Mouse (Mus musculus): ENCODE data around the gene Snap23.
"Not testable (repeated sequence)": the region's sequence is repeated elsewhere in the genome, so short reads cannot be mapped to it uniquely, and the experiment has no call there.

Snap23 gene

DNA sequence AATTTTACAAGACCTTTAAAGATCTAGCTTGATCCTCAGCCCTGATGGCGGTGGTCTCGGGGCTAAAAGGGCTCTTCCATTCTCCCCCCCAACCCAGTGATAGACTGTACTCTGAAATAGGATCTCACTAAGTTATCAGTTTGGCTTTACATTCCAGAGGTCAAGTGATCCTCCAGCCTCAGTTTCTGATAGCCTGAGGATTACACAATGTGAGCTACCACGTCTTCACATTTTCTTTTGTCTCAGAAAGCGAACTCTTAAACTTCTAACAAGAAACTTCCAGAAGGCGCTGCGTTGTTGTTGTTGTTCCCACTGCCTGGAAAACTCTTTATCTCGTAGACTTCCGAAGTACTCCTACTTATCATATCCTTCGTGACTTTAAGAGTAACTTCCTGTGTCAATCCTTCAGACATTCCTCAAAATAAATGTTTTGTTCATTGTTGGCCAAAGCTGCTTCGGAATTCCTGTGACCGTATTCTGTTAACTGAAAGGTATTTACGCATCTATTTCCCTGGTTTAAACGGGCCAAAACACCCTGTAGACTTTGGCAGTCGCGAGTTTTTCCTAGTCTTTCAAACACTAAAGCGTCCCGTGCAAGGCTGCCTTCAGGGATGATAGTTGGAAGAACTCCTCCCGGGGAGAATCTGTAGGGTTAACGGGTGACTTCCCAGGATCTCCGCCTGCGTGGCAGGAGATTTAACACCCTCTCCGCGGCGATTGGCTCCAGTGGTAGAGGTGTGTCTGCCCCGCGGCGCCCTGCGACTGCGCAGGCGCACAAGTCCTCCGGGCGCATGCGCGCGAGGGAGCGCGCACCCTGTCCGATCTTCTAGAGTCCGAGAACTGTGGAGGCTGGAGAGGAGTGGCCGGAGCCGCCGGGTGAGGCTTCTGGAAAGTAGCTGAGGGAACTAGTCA lies at the start of gene Snap23:
Snap23 (plus strand) TSS at position 786 of the 912 bp plus-strand sequence.
- DNase-seq (ENCODE audit: inconsistent ontology term): peak; percentile 99

DNA sequence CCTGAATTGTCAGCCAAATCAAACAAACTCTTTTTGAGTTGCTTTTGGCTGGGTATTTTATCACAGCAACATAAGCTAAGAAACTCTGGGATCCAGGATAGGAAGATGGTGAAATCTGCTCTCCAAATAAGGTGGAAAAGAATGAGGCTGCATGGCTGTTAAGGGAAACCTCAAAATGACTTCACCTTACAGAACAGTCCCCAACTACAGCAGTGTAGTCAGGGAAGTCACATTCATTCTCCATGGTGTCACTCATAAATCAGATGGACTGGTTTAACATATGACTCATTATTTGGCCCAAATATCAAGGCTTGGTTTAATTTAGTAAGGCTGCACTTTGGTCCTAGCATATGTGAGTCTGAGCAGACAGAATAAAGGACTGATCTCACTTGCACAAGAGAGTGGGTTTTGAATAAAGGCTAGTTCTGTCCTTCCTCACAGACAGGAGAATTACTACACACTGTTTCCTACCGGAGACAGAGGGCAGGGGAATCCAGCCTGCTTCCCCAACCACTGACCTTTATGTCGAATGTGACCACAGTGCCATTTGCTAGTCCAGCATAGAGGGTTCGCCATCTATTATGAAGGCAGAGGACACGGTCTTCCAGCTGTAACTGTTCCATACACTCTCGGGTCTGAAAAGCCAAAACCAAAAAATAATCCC lies 48.8 kb upstream of the Snap23 start:
- peak; percentile 43 for DNase-seq (ENCODE audit: inconsistent ontology term)

GRCm38 (mm10) chr2:120526771-120527170 lies 40.7 kb upstream of the Snap23 start:
- no peak for DNase-seq (ENCODE audit: inconsistent ontology term)

- no peak for DNase-seq (ENCODE audit: inconsistent ontology term)
Observed at GRCm38 (mm10) chr2:120529531-120529930, 37.9 kb upstream of the Snap23 start.

DNA sequence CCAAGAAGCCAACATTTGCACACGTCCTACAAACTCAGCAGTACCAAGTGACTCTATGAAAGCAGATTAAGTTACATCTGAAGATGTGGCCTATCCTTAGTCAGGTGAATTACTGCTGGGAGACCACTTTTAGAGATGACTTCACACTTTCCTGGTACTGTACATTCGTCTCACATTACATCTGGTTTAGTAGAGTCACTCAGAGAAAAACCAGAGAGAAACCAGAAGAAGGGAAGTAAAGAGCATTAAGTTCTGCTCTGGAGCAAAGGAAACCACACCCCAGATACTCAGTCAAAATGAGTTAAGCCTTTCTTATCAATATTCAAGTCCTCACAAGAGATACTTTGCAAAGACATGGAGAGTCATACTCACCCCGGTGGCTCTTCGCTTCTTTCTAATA lies 36.2 kb upstream of the Snap23 start:
- DNase-seq (ENCODE audit: inconsistent ontology term): no peak

GRCm38 (mm10) chr2:120539333-120539732 lies 28.1 kb upstream of the Snap23 start:
- no peak for DNase-seq (ENCODE audit: inconsistent ontology term)

- DNase-seq (ENCODE audit: inconsistent ontology term): peak; percentile 89
Observed at GRCm38 (mm10) chr2:120539778-120540208, 27.7 kb upstream of the Snap23 start.

DNA sequence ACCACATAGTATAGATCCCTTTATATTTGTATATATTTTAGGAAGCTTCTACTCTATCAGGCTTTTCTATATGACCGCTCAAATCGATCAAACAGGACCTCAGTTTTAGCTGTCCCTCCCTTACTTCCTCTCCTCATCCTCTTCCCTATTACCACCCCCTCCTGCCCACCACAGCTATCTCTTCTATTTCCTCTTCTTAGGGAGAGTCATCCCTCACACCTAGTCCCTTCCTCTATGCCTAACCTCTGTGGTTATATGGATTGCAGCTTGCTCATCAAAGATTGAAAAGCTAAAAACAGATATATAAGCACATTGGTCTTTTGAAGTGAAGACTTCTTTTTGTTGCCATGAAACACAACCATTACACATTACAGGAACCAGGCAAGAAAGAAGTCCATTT lies 22.7 kb upstream of the Snap23 start:
- DNase-seq (ENCODE audit: inconsistent ontology term): no peak

DNA sequence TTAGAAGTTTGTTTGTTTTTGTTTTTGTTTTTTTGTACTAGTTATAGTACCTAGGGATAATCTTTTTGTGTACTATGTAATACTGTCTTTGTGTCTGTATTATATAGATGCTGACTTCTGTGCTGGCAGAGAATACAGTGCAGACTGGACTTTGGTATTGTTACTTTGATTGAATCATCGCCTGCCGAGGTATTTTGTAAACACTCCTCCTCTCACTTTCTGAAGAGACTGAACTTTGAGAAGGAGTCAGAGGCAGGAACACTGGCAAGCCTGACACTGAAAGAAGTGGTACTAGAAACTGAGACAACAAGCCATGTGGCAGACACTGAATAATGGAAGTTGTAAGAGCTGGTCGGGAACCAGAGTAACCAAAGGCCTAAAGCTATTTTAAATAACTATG lies 10.6 kb upstream of the Snap23 start:
- DNase-seq (ENCODE audit: inconsistent ontology term): no peak

DNA sequence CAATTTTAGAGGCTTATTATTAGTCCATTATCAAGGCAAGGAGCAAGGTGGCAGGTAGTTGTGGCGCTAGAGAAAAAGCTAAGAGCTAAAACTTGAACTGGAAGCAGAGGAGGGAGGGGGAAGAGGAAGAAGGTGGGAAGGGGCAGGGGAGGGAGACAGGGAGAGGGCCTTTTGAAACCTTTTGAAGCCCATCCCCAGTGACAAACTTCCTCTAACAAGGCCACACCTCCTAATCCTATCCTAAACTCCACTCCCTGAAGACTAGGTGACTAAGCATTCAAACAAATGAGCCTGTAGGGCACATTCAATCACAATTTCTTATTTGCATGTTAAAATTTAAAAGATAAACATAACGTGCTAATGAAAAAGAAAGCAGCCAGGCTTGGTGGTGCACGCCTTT lies 8.7 kb upstream of the Snap23 start:
- no peak for DNase-seq (ENCODE audit: inconsistent ontology term)

DNA sequence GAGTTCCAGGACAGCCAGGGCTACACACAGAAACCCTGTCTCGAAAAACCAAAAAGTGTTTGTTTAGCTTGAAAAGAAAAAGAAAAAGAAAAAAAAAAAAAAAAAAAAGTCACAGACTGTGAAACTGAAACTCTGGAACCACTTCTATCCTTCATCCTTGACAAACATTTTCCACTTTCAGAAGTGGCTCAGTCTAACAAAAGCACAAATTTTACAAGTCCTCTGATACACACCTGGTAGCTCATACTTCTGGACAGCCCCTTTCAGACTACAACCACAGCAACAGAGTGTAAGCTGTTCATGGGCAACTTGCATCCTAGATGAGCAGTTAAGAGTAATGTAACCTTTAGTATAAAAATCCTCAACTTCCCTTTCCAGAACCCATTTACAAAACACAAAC lies 5.9 kb upstream of the Snap23 start:
- no peak for DNase-seq (ENCODE audit: inconsistent ontology term)

- no peak for DNase-seq (ENCODE audit: inconsistent ontology term)
Observed at GRCm38 (mm10) chr2:120562859-120563234, 4.6 kb upstream of the Snap23 start.

DNA sequence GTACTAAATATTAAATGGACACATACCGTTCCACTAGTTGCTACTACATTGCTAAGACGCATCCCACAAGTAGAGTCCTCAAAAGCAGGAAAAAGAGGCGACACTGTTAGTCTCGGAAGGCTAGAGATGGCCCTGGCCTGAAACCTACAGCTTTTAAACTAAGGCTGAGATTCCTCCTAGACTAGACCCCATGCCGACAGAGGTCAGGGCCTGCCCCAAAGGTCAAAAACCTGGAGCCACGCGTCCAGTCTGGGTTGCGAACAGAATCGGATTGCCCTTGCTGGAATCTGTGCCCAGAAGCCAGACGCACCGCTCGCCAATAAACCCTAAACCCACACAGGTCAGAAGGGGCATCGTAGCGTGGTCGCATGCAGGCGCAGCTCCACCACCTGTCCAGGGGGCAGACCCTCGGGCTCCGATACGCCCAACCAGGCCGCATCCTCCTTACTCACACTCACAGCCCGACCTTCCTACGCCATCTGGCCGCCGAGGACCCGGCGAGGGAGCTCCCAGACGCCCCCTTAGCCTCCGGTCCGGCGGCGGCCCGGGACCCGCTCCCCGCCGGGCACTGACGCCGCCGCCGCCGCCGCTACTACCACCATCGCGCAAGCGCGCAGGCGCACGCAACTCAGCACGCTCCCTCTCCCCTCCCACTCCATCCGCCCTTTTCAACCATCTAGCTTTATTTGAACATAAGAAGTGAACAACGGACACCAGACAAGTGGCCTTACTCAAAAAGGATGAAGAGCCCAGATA lies 4.1 kb upstream of the Snap23 start, which contains the start of gene Zfp106:
Zfp106 (minus strand) TSS at position 609 of the 756 bp plus-strand sequence.
- peak; percentile 92 for DNase-seq (ENCODE audit: inconsistent ontology term)

DNA sequence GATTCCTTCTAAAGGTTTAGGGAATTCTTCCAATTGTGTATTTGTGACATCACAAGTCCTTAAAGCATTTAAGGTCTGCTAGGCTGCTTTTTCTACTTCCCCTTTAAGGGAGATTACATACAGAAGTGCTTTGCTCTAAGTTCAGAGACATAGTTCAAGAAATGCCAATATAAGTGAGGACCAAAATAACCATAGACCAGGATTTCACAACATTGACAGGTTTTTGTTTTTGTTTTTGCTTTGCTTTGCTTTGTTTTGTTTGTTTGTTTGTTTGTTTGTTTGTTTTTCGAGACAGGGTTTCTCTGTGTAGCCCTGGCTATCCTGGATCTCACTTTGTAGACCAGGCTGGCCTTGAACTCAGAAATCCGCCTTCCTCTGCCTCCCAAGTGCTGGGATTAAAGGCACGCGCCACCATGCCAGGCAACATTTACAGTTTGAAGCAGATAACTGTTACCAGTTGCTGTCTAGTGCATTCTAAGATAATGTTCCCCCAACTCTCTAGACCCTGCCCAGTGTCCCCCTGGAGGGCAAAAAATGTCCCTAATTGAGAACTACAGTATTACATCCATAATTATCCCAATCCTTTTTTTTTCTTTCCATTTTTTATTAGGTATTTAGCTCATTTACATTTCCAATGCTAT lies 2.8 kb upstream of the Snap23 start:
- DNase-seq (ENCODE audit: inconsistent ontology term): not testable (repeated sequence)

- DNase-seq (ENCODE audit: inconsistent ontology term): no peak
Observed at GRCm38 (mm10) chr2:120565363-120565762, 2.1 kb upstream of the Snap23 start.

DNA sequence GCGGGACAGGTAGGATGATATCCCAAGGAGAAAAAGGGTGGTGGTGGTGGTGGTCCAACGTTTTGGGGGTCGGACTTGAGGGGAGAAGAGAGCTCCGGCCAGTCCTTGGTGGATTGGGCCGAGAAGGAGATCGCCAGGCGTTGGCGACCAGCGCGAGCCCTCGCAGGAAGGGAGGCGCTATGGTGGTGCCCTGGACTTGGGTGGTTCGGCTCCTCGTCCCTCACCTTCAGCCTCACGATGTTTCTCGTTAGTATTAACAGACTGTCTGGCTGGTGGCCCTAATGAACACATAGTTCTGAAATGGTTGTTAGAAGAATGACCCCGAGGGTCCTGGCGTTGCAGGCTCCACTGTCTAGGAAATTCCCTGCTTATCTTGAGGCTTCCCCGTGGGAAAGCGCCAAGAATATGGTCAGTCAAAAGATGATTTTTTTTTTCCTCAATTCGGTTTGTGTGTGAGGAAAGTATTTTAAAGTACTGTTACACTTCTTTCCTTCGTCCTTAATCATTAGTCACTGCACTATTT lies 388 bp downstream of the Snap23 start:
- DNase-seq (ENCODE audit: inconsistent ontology term): no peak

DNA sequence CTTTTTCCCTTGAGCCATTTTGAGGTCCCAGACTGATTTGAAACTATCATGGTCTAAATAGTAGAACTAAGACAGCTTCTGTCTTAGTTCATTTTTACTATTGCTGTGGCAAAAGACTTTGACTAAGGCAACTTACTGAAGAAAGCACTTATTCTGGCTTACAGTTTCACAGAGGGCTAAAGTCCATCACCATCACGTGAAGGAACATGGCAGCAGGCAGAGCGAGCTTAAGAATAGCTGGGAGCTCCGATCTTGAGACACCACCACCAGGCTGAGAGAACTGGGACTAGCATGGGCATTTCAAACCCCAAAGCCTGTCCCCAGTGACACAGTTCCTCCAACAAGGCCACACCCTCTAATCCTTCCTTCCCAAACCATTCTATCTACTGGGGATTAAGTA lies 3.6 kb downstream of the Snap23 start:
- DNase-seq (ENCODE audit: inconsistent ontology term): no peak

GRCm38 (mm10) chr2:120572161-120572560 lies 4.7 kb downstream of the Snap23 start:
- DNase-seq (ENCODE audit: inconsistent ontology term): not testable (repeated sequence)

DNA sequence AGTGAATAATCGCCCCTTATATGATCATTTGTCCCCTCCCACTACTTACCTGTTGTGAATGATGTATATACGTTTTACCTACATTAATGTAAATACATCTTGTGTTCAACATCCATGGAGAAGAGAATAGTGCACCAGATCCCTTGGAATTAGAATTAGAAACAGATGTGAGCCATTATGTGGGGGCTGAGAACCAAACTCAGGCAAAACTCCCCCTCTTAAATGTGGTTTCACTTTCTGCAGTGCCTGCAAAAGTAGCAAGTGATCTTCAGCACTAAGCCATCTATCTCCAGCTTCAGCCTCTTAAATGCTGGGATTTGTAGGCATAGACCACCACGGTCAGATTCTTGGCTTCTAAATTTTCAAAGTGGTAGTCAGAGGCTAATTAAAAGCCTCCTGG lies 7.7 kb downstream of the Snap23 start:
- no peak for DNase-seq (ENCODE audit: inconsistent ontology term)

- no peak for DNase-seq (ENCODE audit: inconsistent ontology term)
Observed at GRCm38 (mm10) chr2:120575978-120576377, 8.5 kb downstream of the Snap23 start.

- DNase-seq (ENCODE audit: inconsistent ontology term): no peak
Observed at GRCm38 (mm10) chr2:120577799-120578198, 10.3 kb downstream of the Snap23 start.

All from Muller cell, postnatal 12 days (primary cell).